Mouse (Mus musculus): ENCODE measurements around the gene Emx1. TPM values are rescaled to one million over a fixed set of nuclear protein-coding genes. Genes with fewer than 3 reads are reported as not detected.
A peak's percentile ranks its signal among the peaks of the same experiment; 100 is the strongest.

Gene Emx1
- polyA plus RNA-seq, 1 experiment from 2014 or later: 1.9 TPM

GRCm38 (mm10) chr6:85160201-85160923, 26.9 kb upstream of the Emx1 start:
- 46% methylated on average over 4 of the region's 4 CpGs for WGBS
- no peak for ATAC-seq (ENCODE audit: low FRiP score, low read depth)
- H3K4me3 ChIP-seq: no peak overlapping the region

GRCm38 (mm10) chr6:85165440-85165921, 21.8 kb upstream of the Emx1 start:
- Histone ChIP-seq H3K9me3 (no peaks in the 10 kb centered on the region), H3K4me3 (no peak overlapping the region), H3K4me1 (replicated peaks) (peaks cover 4% of the 10 kb centered on the region; the same call in 1 of the 2 replicates), H3K27ac (replicated peaks) (no peak overlapping the region), H3K9ac (no peak overlapping the region), H3K36me3 (no peaks in the 10 kb centered on the region), H3K4me2 (no peak overlapping the region), H3K27me3 (no peaks in the 10 kb centered on the region)
- whole genome bisulfite sequencing: 44% methylated on average over 11 of the region's 11 CpGs
- peak; percentile 48; the same call in 1 of the 2 replicates for ATAC-seq (ENCODE audit: low FRiP score, low read depth)

More at GRCm38 (mm10) chr6:85160201-85160923, 26.9 kb upstream of the Emx1 start:
- Histone ChIP-seq H3K9me3 (no peaks in the 10 kb centered on the region), H3K4me2 (no peak overlapping the region), H3K9ac (no peak overlapping the region), H3K27ac (replicated peaks) (no peak overlapping the region), H3K36me3 (no peaks in the 10 kb centered on the region), H3K27me3 (0 out of 2 replicates have a peak, but pooled peaks cover 2% of the 10 kb centered on the region), H3K4me1 (replicated peaks) (peaks cover 4% of the 10 kb centered on the region)

- no peaks in the 10 kb centered on the region for H3K9me3 ChIP-seq
- H3K27me3 ChIP-seq: peaks cover 18% of the 10 kb centered on the region
- no peak overlapping the region for H3K4me3 ChIP-seq
- WGBS: 81% methylated on average over 3 of the region's 3 CpGs
- H3K36me3 ChIP-seq: no peaks in the 10 kb centered on the region
- H3K4me1 ChIP-seq (replicated peaks): no peaks in the 10 kb centered on the region
- no peak for ATAC-seq (ENCODE audit: low FRiP score, low read depth)
- no peak overlapping the region for H3K4me2 ChIP-seq
- no peak overlapping the region for H3K9ac ChIP-seq
- H3K27ac ChIP-seq (replicated peaks): no peak overlapping the region
Measured at GRCm38 (mm10) chr6:85179569-85179968, 7.7 kb upstream of the Emx1 start.

- Histone ChIP-seq H3K27me3 (peaks cover 20% of the 10 kb centered on the region), H3K4me1 (replicated peaks) (no peaks in the 10 kb centered on the region), H3K27ac (replicated peaks) (no peak overlapping the region), H3K4me2 (no peak overlapping the region), H3K9ac (no peak overlapping the region), H3K36me3 (no peaks in the 10 kb centered on the region), H3K9me3 (no peaks in the 10 kb centered on the region), H3K4me3 (no peak overlapping the region)
- WGBS: 64% methylated on average over 2 of the region's 2 CpGs
- ATAC-seq (ENCODE audit: low FRiP score, low read depth): no peak
Measured at GRCm38 (mm10) chr6:85180036-85180435, 7.2 kb upstream of the Emx1 start.

- no peak for ATAC-seq (ENCODE audit: low FRiP score, low read depth)
- Histone ChIP-seq H3K36me3 (no peaks in the 10 kb centered on the region), H3K4me2 (no peak overlapping the region), H3K27ac (replicated peaks) (no peak overlapping the region), H3K4me1 (replicated peaks) (peaks cover 27% of the 10 kb centered on the region), H3K9ac (no peak overlapping the region), H3K9me3 (no peaks in the 10 kb centered on the region), H3K4me3 (no peak overlapping the region), H3K27me3 (peaks cover 28% of the 10 kb centered on the region)
- WGBS: 59% methylated on average over 3 of the region's 3 CpGs
Measured at GRCm38 (mm10) chr6:85183951-85184350, 3.3 kb upstream of the Emx1 start.

GRCm38 (mm10) chr6:85186033-85186743, 1.1 kb upstream of the Emx1 start:
- no peak for ATAC-seq (ENCODE audit: low FRiP score, low read depth)
- Histone ChIP-seq H3K27ac (replicated peaks) (no peak overlapping the region), H3K4me3 (no peak overlapping the region), H3K4me1 (replicated peaks) (peaks cover 40% of the 10 kb centered on the region), H3K27me3 (peaks cover 39% of the 10 kb centered on the region), H3K9me3 (no peaks in the 10 kb centered on the region), H3K36me3 (no peaks in the 10 kb centered on the region), H3K4me2 (peak overlapping the region; percentile 26; the same call in 1 of the 2 replicates), H3K9ac (no peak overlapping the region)
- 1% methylated on average over 33 of the region's 33 CpGs for WGBS

GRCm38 (mm10) chr6:85186744-85187059, 536 bp upstream of the Emx1 start:
- Histone ChIP-seq H3K36me3 (no peaks in the 10 kb centered on the region), H3K4me1 (replicated peaks) (peaks cover 40% of the 10 kb centered on the region), H3K27ac (replicated peaks) (no peak overlapping the region), H3K4me3 (no peak overlapping the region), H3K4me2 (no peak overlapping the region), H3K9ac (no peak overlapping the region), H3K27me3 (peaks cover 41% of the 10 kb centered on the region), H3K9me3 (no peaks in the 10 kb centered on the region)
- no peak for ATAC-seq (ENCODE audit: low FRiP score, low read depth)
- under 1% methylated on average over 15 of the region's 15 CpGs for WGBS

- Histone ChIP-seq H3K27ac (replicated peaks) (no peak overlapping the region), H3K4me3 (peak overlapping the region; percentile 31), H3K36me3 (no peaks in the 10 kb centered on the region), H3K4me1 (replicated peaks) (peaks cover 40% of the 10 kb centered on the region), H3K9ac (no peak overlapping the region), H3K27me3 (peaks cover 53% of the 10 kb centered on the region), H3K4me2 (peak overlapping the region; percentile 65), H3K9me3 (no peaks in the 10 kb centered on the region)
- 1% methylated on average over 39 of the region's 39 CpGs for WGBS
- ATAC-seq (ENCODE audit: low FRiP score, low read depth): no peak
Measured at GRCm38 (mm10) chr6:85188256-85189110, 1.2 kb downstream of the Emx1 start.

- H3K9me3 ChIP-seq: no peaks in the 10 kb centered on the region
- H3K9ac ChIP-seq: no peak overlapping the region
- WGBS: 5% methylated on average over 14 of the region's 14 CpGs
- peaks cover 53% of the 10 kb centered on the region for H3K27me3 ChIP-seq
- no peak for ATAC-seq (ENCODE audit: low FRiP score, low read depth)
- peaks cover 45% of the 10 kb centered on the region for H3K4me1 ChIP-seq (replicated peaks)
- H3K4me2 ChIP-seq: no peak overlapping the region
- no peak overlapping the region for H3K27ac ChIP-seq (replicated peaks)
- H3K36me3 ChIP-seq: no peaks in the 10 kb centered on the region
- H3K4me3 ChIP-seq: no peak overlapping the region
Measured at GRCm38 (mm10) chr6:85189361-85189760, 2.1 kb downstream of the Emx1 start.

GRCm38 (mm10) chr6:85189911-85190591, 2.8 kb downstream of the Emx1 start:
- H3K9me3 ChIP-seq: no peaks in the 10 kb centered on the region
- H3K4me3 ChIP-seq: peak overlapping the region; percentile 22
- under 1% methylated on average over 52 of the region's 52 CpGs for WGBS
- ATAC-seq (ENCODE audit: low FRiP score, low read depth): no peak
- H3K27me3 ChIP-seq: peaks cover 56% of the 10 kb centered on the region
- peaks cover 45% of the 10 kb centered on the region for H3K4me1 ChIP-seq (replicated peaks)
- H3K9ac ChIP-seq: no peak overlapping the region
- H3K4me2 ChIP-seq: peak overlapping the region; percentile 41
- H3K36me3 ChIP-seq: no peaks in the 10 kb centered on the region
- H3K27ac ChIP-seq (replicated peaks): no peak overlapping the region

GRCm38 (mm10) chr6:85190671-85191070, 3.4 kb downstream of the Emx1 start:
- Histone ChIP-seq H3K4me1 (replicated peaks) (peaks cover 45% of the 10 kb centered on the region), H3K4me3 (peak overlapping the region; percentile 22), H3K36me3 (no peaks in the 10 kb centered on the region), H3K27ac (replicated peaks) (no peak overlapping the region), H3K27me3 (peaks cover 61% of the 10 kb centered on the region), H3K9ac (no peak overlapping the region), H3K4me2 (peak overlapping the region; percentile 41), H3K9me3 (no peaks in the 10 kb centered on the region)
- no peak for ATAC-seq (ENCODE audit: low FRiP score, low read depth)
- 2% methylated on average over 13 of the region's 13 CpGs for WGBS
